Mouse (Mus musculus): ENCODE results near the gene Lrmda. TPM values are rescaled to one million over a fixed set of nuclear protein-coding genes. Genes with fewer than 3 reads are reported as not detected.

Gene Lrmda
- polyA plus RNA-seq, 1 experiment: not detected

GRCm38 (mm10) chr14:23045322-23045721 is 1025.8 kb downstream of the Lrmda start:
- Histone ChIP-seq H3K4me3 (ENCODE audit: low read depth, low read length) (no peak overlapping the region), H3K27ac (ENCODE audit: insufficient read depth, low read depth, low read length) (no peak overlapping the region), H3K4me1 (ENCODE audit: control insufficient read depth, insufficient read depth, insufficient read length, low read length) (peaks cover 2% of the 10 kb centered on the region; the same call in 1 of the 2 replicates), H3K27me3 (ENCODE audit: control insufficient read depth, insufficient read depth, low read length) (no peaks in the 10 kb centered on the region), H3K36me3 (ENCODE audit: control insufficient read depth, insufficient read depth, low read length) (no peaks in the 10 kb centered on the region)
- WGBS: 26% methylated on average over 1 of the region's 1 CpGs
- TF ChIP-seq POLR2A (IDR thresholded peaks at IDR 0.05; ENCODE audit: low read depth, low read length) (no peak), CTCF (IDR thresholded peaks at IDR 0.05; ENCODE audit: extremely low read depth, insufficient read length, insufficient replicate concordance, low read depth, low read length) (no peak)

GRCm38 (mm10) chr14:23046330-23046729 is 1026.8 kb downstream of the Lrmda start:
- Histone ChIP-seq H3K4me3 (ENCODE audit: low read depth, low read length) (no peak overlapping the region), H3K36me3 (ENCODE audit: control insufficient read depth, insufficient read depth, low read length) (no peaks in the 10 kb centered on the region), H3K27ac (ENCODE audit: insufficient read depth, low read depth, low read length) (no peak overlapping the region), H3K27me3 (ENCODE audit: control insufficient read depth, insufficient read depth, low read length) (no peaks in the 10 kb centered on the region), H3K4me1 (ENCODE audit: control insufficient read depth, insufficient read depth, insufficient read length, low read length) (peaks cover 2% of the 10 kb centered on the region; the same call in 1 of the 2 replicates)
- 17% methylated on average over 4 of the region's 4 CpGs for WGBS
- no peak for TF ChIP-seq POLR2A (IDR thresholded peaks at IDR 0.05; ENCODE audit: low read depth, low read length)

- TF ChIP-seq POLR2A (IDR thresholded peaks at IDR 0.05; ENCODE audit: low read depth, low read length) (no peak), CTCF (IDR thresholded peaks at IDR 0.05; ENCODE audit: extremely low read depth, insufficient read length, insufficient replicate concordance, low read depth, low read length) (no peak)
- WGBS: 71% methylated on average over 7 of the region's 7 CpGs
- no peaks in the 10 kb centered on the region for H3K4me1 ChIP-seq (ENCODE audit: control insufficient read depth, insufficient read depth, insufficient read length, low read length)
- H3K27ac ChIP-seq (ENCODE audit: insufficient read depth, low read depth, low read length): no peak overlapping the region
- no peak overlapping the region for H3K4me3 ChIP-seq (ENCODE audit: low read depth, low read length)
- H3K36me3 ChIP-seq (ENCODE audit: control insufficient read depth, insufficient read depth, low read length): no peaks in the 10 kb centered on the region
- no peaks in the 10 kb centered on the region for H3K27me3 ChIP-seq (ENCODE audit: control insufficient read depth, insufficient read depth, low read length)
Observed at GRCm38 (mm10) chr14:23051441-23051840, 1031.9 kb downstream of the Lrmda start.

GRCm38 (mm10) chr14:23052833-23053592 is 1033.5 kb downstream of the Lrmda start:
- TF ChIP-seq POLR2A (IDR thresholded peaks at IDR 0.05; ENCODE audit: low read depth, low read length) (no peak), CTCF (IDR thresholded peaks at IDR 0.05; ENCODE audit: extremely low read depth, insufficient read length, insufficient replicate concordance, low read depth, low read length) (no peak)
- WGBS: 80% methylated on average over 11 of the region's 11 CpGs
- no peak overlapping the region for H3K4me3 ChIP-seq (ENCODE audit: low read depth, low read length)

GRCm38 (mm10) chr14:23057228-23057976 is 1037.9 kb downstream of the Lrmda start:
- no peak overlapping the region for H3K27ac ChIP-seq (ENCODE audit: insufficient read depth, low read depth, low read length)
- H3K27me3 ChIP-seq (ENCODE audit: control insufficient read depth, insufficient read depth, low read length): no peaks in the 10 kb centered on the region
- TF ChIP-seq CTCF (IDR thresholded peaks at IDR 0.05; ENCODE audit: extremely low read depth, insufficient read length, insufficient replicate concordance, low read depth, low read length) (no peak), POLR2A (IDR thresholded peaks at IDR 0.05; ENCODE audit: low read depth, low read length) (no peak)
- no peaks in the 10 kb centered on the region for H3K36me3 ChIP-seq (ENCODE audit: control insufficient read depth, insufficient read depth, low read length)
- no peaks in the 10 kb centered on the region for H3K4me1 ChIP-seq (ENCODE audit: control insufficient read depth, insufficient read depth, insufficient read length, low read length)
- H3K4me3 ChIP-seq (ENCODE audit: low read depth, low read length): no peak overlapping the region
- whole genome bisulfite sequencing: 62% methylated on average over 6 of the region's 6 CpGs

More at GRCm38 (mm10) chr14:23052833-23053592, 1033.5 kb downstream of the Lrmda start:
- Histone ChIP-seq H3K4me1 (ENCODE audit: control insufficient read depth, insufficient read depth, insufficient read length, low read length) (no peaks in the 10 kb centered on the region), H3K27me3 (ENCODE audit: control insufficient read depth, insufficient read depth, low read length) (no peaks in the 10 kb centered on the region), H3K27ac (ENCODE audit: insufficient read depth, low read depth, low read length) (no peak overlapping the region), H3K36me3 (ENCODE audit: control insufficient read depth, insufficient read depth, low read length) (no peaks in the 10 kb centered on the region)

DNA sequence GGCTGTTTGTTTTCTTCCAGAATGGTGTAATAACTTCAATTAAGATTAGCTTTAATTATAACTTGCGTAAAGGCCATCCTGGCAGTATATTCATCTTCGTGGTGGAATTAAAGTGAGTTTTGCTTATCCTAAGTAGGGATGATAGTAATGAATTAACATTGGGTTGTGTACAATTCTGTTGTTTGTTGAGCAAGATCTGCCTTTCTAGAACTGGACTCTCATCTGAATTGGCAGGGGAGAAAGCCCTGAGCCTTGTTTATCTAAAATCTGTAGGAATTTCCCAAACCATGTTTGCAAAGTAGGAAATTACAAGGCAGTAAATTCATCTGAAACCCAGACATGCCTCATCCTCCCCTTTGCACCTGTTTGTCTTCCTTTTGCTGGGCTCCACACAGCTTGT is 1038.5 kb downstream of the Lrmda start:
- no peak for TF ChIP-seq POLR2A (IDR thresholded peaks at IDR 0.05; ENCODE audit: low read depth, low read length)
- TF ChIP-seq CTCF (IDR thresholded peaks at IDR 0.05; ENCODE audit: extremely low read depth, insufficient read length, insufficient replicate concordance, low read depth, low read length): no peak
- no peaks in the 10 kb centered on the region for H3K27me3 ChIP-seq (ENCODE audit: control insufficient read depth, insufficient read depth, low read length)
- H3K36me3 ChIP-seq (ENCODE audit: control insufficient read depth, insufficient read depth, low read length): no peaks in the 10 kb centered on the region
- no peaks in the 10 kb centered on the region for H3K4me1 ChIP-seq (ENCODE audit: control insufficient read depth, insufficient read depth, insufficient read length, low read length)
- H3K4me3 ChIP-seq (ENCODE audit: low read depth, low read length): no peak overlapping the region
- no peak overlapping the region for H3K27ac ChIP-seq (ENCODE audit: insufficient read depth, low read depth, low read length)
- WGBS: 62% methylated on average over 2 of the region's 2 CpGs

GRCm38 (mm10) chr14:23078719-23079118 is 1059.2 kb downstream of the Lrmda start:
- TF ChIP-seq CTCF (IDR thresholded peaks at IDR 0.05; ENCODE audit: extremely low read depth, insufficient read length, insufficient replicate concordance, low read depth, low read length): no peak
- TF ChIP-seq POLR2A (IDR thresholded peaks at IDR 0.05; ENCODE audit: low read depth, low read length): no peak
- H3K27ac ChIP-seq (ENCODE audit: insufficient read depth, low read depth, low read length): no peak overlapping the region
- H3K4me3 ChIP-seq (ENCODE audit: low read depth, low read length): no peak overlapping the region
- 65% methylated on average over 1 of the region's 1 CpGs for WGBS
- H3K4me1 ChIP-seq (ENCODE audit: control insufficient read depth, insufficient read depth, insufficient read length, low read length): no peaks in the 10 kb centered on the region
- H3K27me3 ChIP-seq (ENCODE audit: control insufficient read depth, insufficient read depth, low read length): no peaks in the 10 kb centered on the region; the same call in 1 of the 2 replicates
- no peaks in the 10 kb centered on the region for H3K36me3 ChIP-seq (ENCODE audit: control insufficient read depth, insufficient read depth, low read length)
